Mouse (Mus musculus) liver, embryonic 13.5 days (tissue): ENCODE measurements around the gene Spire2. TPM values are rescaled to one million over a fixed set of nuclear protein-coding genes. Genes with fewer than 3 reads are reported as not detected.

Source experiments
- ATAC-seq: fragments of 200-750 bp; cut with Nextera tagmentation; 2 replicates; pipeline ENCODE4 v1.8.0; 2017; ENCODE audit warnings: low read depth, mild to moderate bottlenecking, moderate number of reproducible peaks, moderate library complexity
- DNase-seq: peaks from one replicate; pipeline ENCODE4 v3.0.0; 2022
- H3K27ac ChIP-seq: fragments of 300-500 bp; sonication (generic); 2 replicates; pipeline ENCODE4 v1.5.1; 2015; ENCODE audit warnings: moderate library complexity, mild to moderate bottlenecking, inconsistent platforms
- H3K27me3 ChIP-seq: fragments of 300-500 bp; sonication (generic); 2 replicates; pipeline ENCODE4 v1.6.1; 2015; ENCODE audit warnings: mild to moderate bottlenecking, inconsistent platforms
- H3K36me3 ChIP-seq: fragments of 300-500 bp; sonication (generic); 2 replicates; pipeline ENCODE4 v1.6.1; 2015; ENCODE audit warnings: mild to moderate bottlenecking, inconsistent platforms
- H3K4me1 ChIP-seq: fragments of 300-500 bp; sonication (generic); replicated peaks from 2 replicates; pipeline ENCODE4 v1.6.1; 2015; ENCODE audit warnings: inconsistent platforms
- H3K4me2 ChIP-seq: fragments of 300-500 bp; sonication (generic); 2 replicates; pipeline ENCODE4 v1.6.1; 2015; ENCODE audit warnings: inconsistent platforms, mild to moderate bottlenecking, moderate library complexity
- H3K4me3 ChIP-seq: fragments of 300-500 bp; sonication (generic); replicated peaks from 2 replicates; pipeline ENCODE4 v1.5.1; 2015; ENCODE audit warnings: mild to moderate bottlenecking, inconsistent platforms
- H3K9ac ChIP-seq: fragments of 300-500 bp; sonication (generic); 2 replicates; pipeline ENCODE4 v1.6.1; 2015; ENCODE audit warnings: mild to moderate bottlenecking, inconsistent platforms
- H3K9me3 ChIP-seq: fragments of 300-500 bp; sonication (generic); replicated peaks from 2 replicates; pipeline ENCODE4 v1.6.1; 2016; ENCODE audit warnings: inconsistent platforms
- WGBS: fragments of 180-500 bp; shearing (Covaris S2); methylation state at CpG from one replicate; pipeline ENCODE4 v1.1.7; 2015; ENCODE audit not compliant: insufficient replicate concordance; 5-methylcytosine and 5-hydroxymethylcytosine counted together
- polyA plus RNA-seq: library from polyadenylated mRNA; unstranded; fragments of >200 nt; fragmentation: Nextera tagmentation; extraction: Ambion mirVana; gene quantifications from 2 replicates; pipeline ENCODE4 v1.2.1, GENCODE M21; 2015

Gene Spire2
- polyA plus RNA-seq, 1 experiment from 2014 or later: 3.1 TPM

DNA sequence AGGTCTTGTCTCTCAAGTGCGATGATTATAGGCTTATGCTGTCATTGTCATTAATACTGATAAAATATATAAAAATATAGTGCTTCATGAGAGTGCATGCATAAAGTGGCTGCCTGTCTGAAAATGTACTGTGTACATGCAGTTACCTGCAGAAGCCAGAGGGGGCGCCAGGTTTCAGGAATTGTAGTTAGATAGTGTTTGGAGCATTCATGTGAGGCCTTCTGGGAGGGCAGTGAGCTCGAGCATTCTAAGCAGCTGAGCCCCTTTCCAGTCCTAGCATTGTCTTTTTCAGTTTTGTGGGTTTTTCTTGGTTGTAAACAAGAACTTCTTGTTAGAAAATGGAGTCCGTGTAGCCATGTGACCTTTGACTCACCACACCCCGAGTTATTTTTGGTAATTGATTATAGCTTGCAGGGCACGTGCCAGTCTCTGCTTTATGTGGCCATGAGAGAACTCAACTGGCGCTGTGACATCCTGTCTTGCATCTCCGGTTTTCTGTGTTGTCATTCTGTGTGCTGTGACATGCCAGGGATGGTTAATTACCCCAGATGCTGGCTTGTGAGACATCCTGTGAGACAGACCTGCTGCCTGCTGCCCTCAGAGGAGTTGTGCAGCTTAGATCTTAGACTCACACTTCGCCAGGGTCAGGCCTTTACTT lies 52.5 kb downstream of the Spire2 start:
- no peak overlapping the region for H3K27ac ChIP-seq
- DNase-seq: no peak
- no peaks in the 10 kb centered on the region for H3K9me3 ChIP-seq
- H3K36me3 ChIP-seq: peaks cover 94% of the 10 kb centered on the region
- ATAC-seq: no peak
- no peaks in the 10 kb centered on the region for H3K27me3 ChIP-seq
- H3K4me2 ChIP-seq: no peak overlapping the region
- no peak overlapping the region for H3K9ac ChIP-seq
- H3K4me1 ChIP-seq: no peaks in the 10 kb centered on the region
- 62% methylated on average over 9 of the region's 9 CpGs for whole genome bisulfite sequencing
- no peak overlapping the region for H3K4me3 ChIP-seq

GRCm38 (mm10) chr8:123387041-123387440 lies 54.5 kb downstream of the Spire2 start:
- no peak overlapping the region for H3K27ac ChIP-seq
- peaks cover 99% of the 10 kb centered on the region for H3K36me3 ChIP-seq
- 63% methylated on average over 3 of the region's 3 CpGs for WGBS
- H3K4me3 ChIP-seq: no peak overlapping the region
- H3K27me3 ChIP-seq: no peaks in the 10 kb centered on the region
- H3K4me1 ChIP-seq: no peaks in the 10 kb centered on the region
- ATAC-seq: no peak
- H3K9ac ChIP-seq: no peak overlapping the region
- DNase-seq: no peak
- H3K9me3 ChIP-seq: no peaks in the 10 kb centered on the region
- no peak overlapping the region for H3K4me2 ChIP-seq

DNA sequence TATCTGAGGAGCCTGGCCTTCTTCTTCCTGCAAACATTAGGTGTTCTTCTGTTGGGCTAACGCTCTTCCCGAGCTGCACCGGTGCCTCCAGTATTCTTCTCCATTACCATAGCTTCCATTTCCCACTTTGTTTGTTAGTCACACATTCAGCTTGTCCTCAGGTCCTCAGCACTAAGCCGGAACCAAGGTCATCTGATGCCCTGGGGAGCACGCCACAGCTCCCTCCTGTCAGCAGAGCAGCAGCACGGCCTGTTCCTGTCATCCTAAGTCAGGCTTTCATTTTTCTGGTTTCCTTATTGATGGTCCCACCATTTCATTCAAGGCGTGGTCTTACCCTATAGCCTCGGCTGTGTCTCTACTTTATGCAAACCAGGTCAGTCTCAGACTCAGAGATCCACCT lies 55.3 kb downstream of the Spire2 start:
- H3K9ac ChIP-seq: no peak overlapping the region
- no peak for DNase-seq
- H3K4me3 ChIP-seq: no peak overlapping the region
- H3K36me3 ChIP-seq: peaks cover 99% of the 10 kb centered on the region
- ATAC-seq: no peak
- H3K4me1 ChIP-seq: no peaks in the 10 kb centered on the region
- no peaks in the 10 kb centered on the region for H3K27me3 ChIP-seq
- H3K4me2 ChIP-seq: no peak overlapping the region
- no peaks in the 10 kb centered on the region for H3K9me3 ChIP-seq
- WGBS: 82% methylated on average over 8 of the region's 8 CpGs
- no peak overlapping the region for H3K27ac ChIP-seq

DNA sequence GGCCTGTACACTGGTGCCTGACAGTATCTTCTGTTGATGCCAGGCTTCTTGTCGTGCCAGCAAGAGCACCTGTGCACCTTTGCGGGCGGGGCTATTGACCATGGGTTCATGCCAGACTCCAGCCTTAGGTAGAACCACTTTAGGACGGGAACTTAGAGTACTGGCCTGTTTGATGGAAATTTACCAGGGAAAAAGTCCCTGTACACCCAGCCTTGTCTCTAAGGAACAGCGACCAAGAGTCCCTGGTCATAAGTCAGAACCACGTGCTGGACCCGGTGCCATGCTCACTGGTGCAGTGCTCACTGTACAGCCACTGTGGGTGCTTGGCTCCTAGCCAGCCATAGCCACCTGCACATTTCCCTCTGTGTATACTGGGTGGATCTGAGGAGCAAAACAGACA lies 56.5 kb downstream of the Spire2 start:
- H3K4me2 ChIP-seq: no peak overlapping the region
- no peak overlapping the region for H3K27ac ChIP-seq
- ATAC-seq (no peak), DNase-seq (no peak)
- 84% methylated on average over 7 of the region's 7 CpGs for WGBS
- no peak overlapping the region for H3K9ac ChIP-seq
- H3K36me3 ChIP-seq: peaks cover 99% of the 10 kb centered on the region
- H3K9me3 ChIP-seq: no peaks in the 10 kb centered on the region
- no peaks in the 10 kb centered on the region for H3K27me3 ChIP-seq
- no peaks in the 10 kb centered on the region for H3K4me1 ChIP-seq
- H3K4me3 ChIP-seq: no peak overlapping the region

DNA sequence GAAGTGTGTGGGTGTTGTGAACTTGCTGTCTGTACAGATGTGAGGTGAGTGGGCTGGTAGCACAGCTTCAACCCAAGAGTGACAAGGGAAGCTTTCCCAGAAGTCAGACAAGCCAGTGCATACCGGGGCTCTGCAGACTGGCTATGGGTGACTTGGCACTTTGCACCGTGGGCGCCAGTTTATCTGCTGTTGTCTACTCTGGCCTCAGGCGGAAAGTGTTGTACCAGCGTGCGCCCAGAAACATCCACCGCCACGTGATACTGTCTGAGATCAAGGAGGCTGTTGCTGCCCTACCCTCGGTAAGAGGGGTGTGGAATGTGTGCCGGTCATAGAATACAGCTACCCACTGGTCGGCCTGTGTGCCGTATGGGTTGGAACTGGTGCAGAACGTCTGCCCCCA lies 65.8 kb downstream of the Spire2 start:
- ATAC-seq (peak; percentile 12; the same call in 1 of the 2 replicates), DNase-seq (no peak)
- Histone ChIP-seq H3K27me3 (no peaks in the 10 kb centered on the region), H3K9me3 (no peaks in the 10 kb centered on the region), H3K4me2 (no peak overlapping the region), H3K27ac (no peak overlapping the region; the same call in 1 of the 2 replicates), H3K4me3 (no peak overlapping the region), H3K9ac (no peak overlapping the region), H3K36me3 (peaks cover 92% of the 10 kb centered on the region), H3K4me1 (peaks cover 7% of the 10 kb centered on the region)
- 76% methylated on average over 13 of the region's 13 CpGs for WGBS

GRCm38 (mm10) chr8:123401936-123402335 lies 69.4 kb downstream of the Spire2 start:
- peaks cover 55% of the 10 kb centered on the region for H3K36me3 ChIP-seq
- 82% methylated on average over 9 of the region's 9 CpGs for whole genome bisulfite sequencing
- H3K9ac ChIP-seq: no peak overlapping the region
- no peak overlapping the region for H3K4me2 ChIP-seq
- no peak overlapping the region for H3K27ac ChIP-seq
- no peak overlapping the region for H3K4me3 ChIP-seq
- H3K27me3 ChIP-seq: no peaks in the 10 kb centered on the region
- H3K4me1 ChIP-seq: peaks cover 21% of the 10 kb centered on the region
- H3K9me3 ChIP-seq: no peaks in the 10 kb centered on the region
- DNase-seq: no peak
- ATAC-seq: no peak

DNA sequence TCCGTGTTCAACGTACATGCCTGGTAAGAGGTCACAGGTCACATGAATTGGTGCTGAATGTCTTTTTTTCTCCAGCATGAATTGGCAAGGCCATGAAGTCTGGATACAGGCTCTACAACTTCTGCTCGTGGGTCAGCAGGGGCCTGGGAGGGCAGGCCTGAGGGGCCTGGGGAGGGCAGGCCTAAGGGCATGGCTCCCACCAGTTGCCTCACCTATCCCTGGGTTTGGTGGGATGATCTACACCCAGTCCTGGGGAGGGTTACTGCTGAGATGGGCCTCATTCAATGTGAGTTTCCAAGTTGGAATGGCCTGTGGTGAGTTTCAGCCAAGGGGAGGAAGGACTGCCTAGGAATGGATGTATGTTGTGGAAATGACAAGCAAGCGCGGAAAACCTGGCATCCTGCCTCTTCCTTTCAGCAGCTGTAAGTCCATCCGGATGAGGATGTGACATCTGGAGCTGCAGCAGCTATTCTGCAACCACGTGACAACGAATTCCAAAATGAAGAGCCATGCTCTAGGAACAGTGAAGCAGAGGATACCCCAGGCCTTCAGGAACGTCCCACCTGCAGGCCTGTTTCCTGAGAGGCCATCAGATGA lies 70.3 kb downstream of the Spire2 start:
- Histone ChIP-seq H3K27ac (no peak overlapping the region), H3K9ac (no peak overlapping the region), H3K36me3 (peaks cover 46% of the 10 kb centered on the region), H3K4me2 (no peak overlapping the region), H3K4me3 (no peak overlapping the region), H3K4me1 (peaks cover 23% of the 10 kb centered on the region), H3K27me3 (peaks cover 8% of the 10 kb centered on the region; the same call in 1 of the 2 replicates), H3K9me3 (no peaks in the 10 kb centered on the region)
- DNase-seq (no peak), ATAC-seq (no peak)
- 83% methylated on average over 9 of the region's 9 CpGs for WGBS

DNA sequence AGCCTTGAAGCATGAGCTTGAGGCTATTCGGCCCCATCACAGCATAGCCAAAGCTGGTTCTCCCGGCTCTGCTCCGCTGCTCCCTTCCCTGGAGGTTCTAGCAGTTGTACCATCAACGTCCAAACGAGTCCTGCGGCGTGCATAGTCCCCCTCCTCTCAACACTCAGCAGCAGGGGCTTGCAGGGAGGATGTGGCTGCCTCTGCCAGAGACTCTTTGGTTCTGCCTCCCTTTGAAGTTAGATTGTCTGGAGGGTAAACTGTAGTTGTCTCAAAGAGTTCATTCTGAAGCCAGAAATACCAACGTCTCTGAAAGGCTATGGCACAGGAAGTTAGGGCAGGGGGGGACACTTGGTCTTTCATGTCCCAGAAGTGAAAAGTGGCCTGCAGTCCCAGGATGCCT lies 72.0 kb downstream of the Spire2 start:
- Histone ChIP-seq H3K9me3 (no peaks in the 10 kb centered on the region), H3K4me1 (peaks cover 40% of the 10 kb centered on the region), H3K27ac (no peak overlapping the region), H3K4me2 (no peak overlapping the region), H3K27me3 (peaks cover 21% of the 10 kb centered on the region), H3K4me3 (no peak overlapping the region), H3K9ac (no peak overlapping the region), H3K36me3 (peaks cover 29% of the 10 kb centered on the region)
- DNase-seq (no peak), ATAC-seq (no peak)
- 54% methylated on average over 8 of the region's 8 CpGs for WGBS

DNA sequence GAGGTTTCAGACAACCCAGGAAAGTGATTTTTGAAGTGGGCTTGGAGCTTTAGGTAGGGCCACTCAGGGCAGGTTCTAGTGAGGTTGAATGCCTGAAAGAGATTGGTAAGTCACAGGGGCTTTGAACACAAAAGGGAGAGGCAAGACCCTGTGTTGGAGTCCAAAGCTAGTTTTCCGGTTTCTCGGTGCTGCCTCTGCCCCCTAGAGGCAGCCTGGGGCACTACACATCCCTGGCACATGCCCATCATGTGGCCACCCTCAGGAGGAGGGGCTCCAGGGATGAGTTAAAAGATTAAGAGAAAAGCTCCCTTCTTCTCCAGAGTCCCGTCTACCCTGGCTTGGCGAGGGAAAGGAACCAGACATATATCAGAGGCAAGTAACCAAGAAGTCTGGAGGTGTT lies 74.3 kb downstream of the Spire2 start, which contains the start of gene Mc1r:
Gene Mc1r (plus strand): TSS at position 322 of the 400 bp plus-strand sequence.
- DNase-seq (peak; percentile 52), ATAC-seq (no peak; the same call in 1 of the 2 replicates)
- Histone ChIP-seq H3K4me3 (no peak within 1 kb of the TSS), H3K4me2 (0 out of 2 replicates have a peak within 1 kb of the TSS, but pooled peaks have one; percentile 9), H3K9me3 (no peaks in the 10 kb centered on the region), H3K4me1 (peaks cover 63% of the 10 kb centered on the region), H3K27ac (no peak within 1 kb of the TSS), H3K36me3 (peaks cover 7% of the 10 kb centered on the region), H3K9ac (no peak within 1 kb of the TSS), H3K27me3 (peaks cover 44% of the 10 kb centered on the region)
- WGBS: 3% methylated on average over 4 of the region's 4 CpGs

- H3K4me1 ChIP-seq: peaks cover 71% of the 10 kb centered on the region
- no peak overlapping the region for H3K27ac ChIP-seq
- 70% methylated on average over 13 of the region's 13 CpGs for WGBS
- DNase-seq (no peak), ATAC-seq (no peak)
- H3K9me3 ChIP-seq: no peaks in the 10 kb centered on the region
- peaks cover 52% of the 10 kb centered on the region for H3K27me3 ChIP-seq
- H3K9ac ChIP-seq: no peak overlapping the region
- H3K4me2 ChIP-seq: no peak overlapping the region
- H3K36me3 ChIP-seq: no peaks in the 10 kb centered on the region
- H3K4me3 ChIP-seq: no peak overlapping the region
These were observed 75.1 kb downstream of the Spire2 start for GRCm38 (mm10) chr8:123407612-123408011.

- peaks cover 65% of the 10 kb centered on the region for H3K27me3 ChIP-seq
- H3K9me3 ChIP-seq: no peaks in the 10 kb centered on the region
- DNase-seq: peak; percentile 41
- H3K9ac ChIP-seq: peak overlapping the region; percentile 5; the same call in 1 of the 2 replicates
- peak overlapping the region; percentile 20; the same call in 1 of the 2 replicates for H3K4me2 ChIP-seq
- H3K36me3 ChIP-seq: no peaks in the 10 kb centered on the region
- no peak overlapping the region; the same call in 1 of the 2 replicates for H3K27ac ChIP-seq
- peaks cover 81% of the 10 kb centered on the region for H3K4me1 ChIP-seq
- 21% methylated on average over 9 of the region's 9 CpGs for WGBS
- H3K4me3 ChIP-seq: no peak overlapping the region
- ATAC-seq: peak; percentile 68
These were observed 76.4 kb downstream of the Spire2 start for GRCm38 (mm10) chr8:123408586-123409544.
